Mouse (Mus musculus) myocyte (in vitro differentiated cells): ENCODE measurements around the gene Hnrnpr. TPM values are rescaled to one million over a fixed set of nuclear protein-coding genes. Genes with fewer than 3 reads are reported as not detected.

Experiments
- H3K27me3 ChIP-seq: one replicate; pipeline ENCODE4 v1.6.1; 2011; ENCODE audit not compliant: control insufficient read depth, insufficient read depth, insufficient read length
- H3K36me3 ChIP-seq: one replicate; pipeline ENCODE4 v1.6.1; 2011; ENCODE audit not compliant: control insufficient read depth, insufficient read depth
- H3K4me2 ChIP-seq: one replicate; pipeline ENCODE4 v1.6.1; 2011; ENCODE audit warnings: low read depth, control low read depth
- H3K4me3 ChIP-seq: one replicate; pipeline ENCODE4 v1.5.1; 2011; ENCODE audit warnings: mild to moderate bottlenecking, control low read depth, moderate library complexity
- H3K79me2 ChIP-seq: one replicate; pipeline ENCODE4 v1.6.1; 2011; ENCODE audit not compliant: control insufficient read depth, insufficient read depth
- H3ac ChIP-seq: one replicate; pipeline ENCODE4 v1.6.1; 2011; ENCODE audit not compliant: control insufficient read depth, insufficient read length
- CEBPB ChIP-seq: IDR thresholded peaks from 2 replicates; pipeline ENCODE4 v1.6.1; 2011; ENCODE audit warnings: mild to moderate bottlenecking, moderate library complexity; ENCODE audit not compliant: poor library complexity, insufficient read depth, severe bottlenecking
- E2F4 ChIP-seq: IDR thresholded peaks from one replicate; pipeline ENCODE4 v1.6.1; 2011; ENCODE audit warnings: mild to moderate bottlenecking, control low read depth, moderate library complexity; ENCODE audit not compliant: insufficient read depth
- MAX ChIP-seq: IDR thresholded peaks from one replicate; pipeline ENCODE4 v1.6.1; 2011; ENCODE audit warnings: low read depth, mild to moderate bottlenecking, control low read depth
- MYOD1 ChIP-seq, 3 experiments: IDR thresholded peaks; one replicate each; pipeline ENCODE4 v1.6.1; 2011; ENCODE audit warnings: control low read depth in 2 of 3, low read depth in 2 of 3, mild to moderate bottlenecking in 2 of 3, moderate library complexity in 1 of 3; ENCODE audit not compliant: insufficient read length in 2 of 3, control insufficient read depth in 1 of 3
- MYOG ChIP-seq, 3 experiments: IDR thresholded peaks; one replicate each; pipeline ENCODE4 v1.6.1; 2011; ENCODE audit warnings: control low read depth in 2 of 3, low read depth in 2 of 3, mild to moderate bottlenecking in 2 of 3; ENCODE audit not compliant: insufficient read length in 2 of 3, control insufficient read depth in 1 of 3, insufficient read depth in 1 of 3
- POLR2A ChIP-seq: IDR thresholded peaks from one replicate; pipeline ENCODE4 v1.6.1; 2011; ENCODE audit warnings: low read depth, mild to moderate bottlenecking, control low read depth, moderate library complexity; ENCODE audit not compliant: insufficient read length
- POLR2AphosphoS2 ChIP-seq: IDR thresholded peaks from one replicate; pipeline ENCODE4 v1.6.1; 2011; ENCODE audit warnings: low read depth, control low read depth; ENCODE audit not compliant: insufficient read length
- REST ChIP-seq: IDR thresholded peaks from one replicate; pipeline ENCODE4 v1.6.1; 2011; ENCODE audit warnings: mild to moderate bottlenecking, control low read depth, moderate library complexity; ENCODE audit not compliant: insufficient read depth, insufficient read length
- SRF ChIP-seq: IDR thresholded peaks from one replicate; pipeline ENCODE4 v1.6.1; 2011; ENCODE audit warnings: low read depth; ENCODE audit not compliant: control insufficient read depth, insufficient read length
- TCF12 ChIP-seq: IDR thresholded peaks from one replicate; pipeline ENCODE4 v1.6.1; 2011; ENCODE audit warnings: mild to moderate bottlenecking, control low read depth; ENCODE audit not compliant: poor library complexity, insufficient read depth, severe bottlenecking
- TCF3 ChIP-seq: IDR thresholded peaks from one replicate; pipeline ENCODE4 v1.6.1; 2011; ENCODE audit warnings: low read depth, control low read depth; ENCODE audit not compliant: insufficient read length
- USF1 ChIP-seq: IDR thresholded peaks from one replicate; pipeline ENCODE4 v1.6.1; 2011; ENCODE audit warnings: low read depth, mild to moderate bottlenecking, control low read depth, moderate library complexity
- polyA plus RNA-seq: library from polyadenylated mRNA; unstranded; fragments of >200 nt; fragmentation: generic; extraction: Trizol; gene quantifications from one replicate; pipeline ENCODE4 v1.2.1, GENCODE M21; 2012; ENCODE audit warnings: missing spikeins

Hnrnpr gene
- polyA plus RNA-seq = 25.1 TPM

DNA sequence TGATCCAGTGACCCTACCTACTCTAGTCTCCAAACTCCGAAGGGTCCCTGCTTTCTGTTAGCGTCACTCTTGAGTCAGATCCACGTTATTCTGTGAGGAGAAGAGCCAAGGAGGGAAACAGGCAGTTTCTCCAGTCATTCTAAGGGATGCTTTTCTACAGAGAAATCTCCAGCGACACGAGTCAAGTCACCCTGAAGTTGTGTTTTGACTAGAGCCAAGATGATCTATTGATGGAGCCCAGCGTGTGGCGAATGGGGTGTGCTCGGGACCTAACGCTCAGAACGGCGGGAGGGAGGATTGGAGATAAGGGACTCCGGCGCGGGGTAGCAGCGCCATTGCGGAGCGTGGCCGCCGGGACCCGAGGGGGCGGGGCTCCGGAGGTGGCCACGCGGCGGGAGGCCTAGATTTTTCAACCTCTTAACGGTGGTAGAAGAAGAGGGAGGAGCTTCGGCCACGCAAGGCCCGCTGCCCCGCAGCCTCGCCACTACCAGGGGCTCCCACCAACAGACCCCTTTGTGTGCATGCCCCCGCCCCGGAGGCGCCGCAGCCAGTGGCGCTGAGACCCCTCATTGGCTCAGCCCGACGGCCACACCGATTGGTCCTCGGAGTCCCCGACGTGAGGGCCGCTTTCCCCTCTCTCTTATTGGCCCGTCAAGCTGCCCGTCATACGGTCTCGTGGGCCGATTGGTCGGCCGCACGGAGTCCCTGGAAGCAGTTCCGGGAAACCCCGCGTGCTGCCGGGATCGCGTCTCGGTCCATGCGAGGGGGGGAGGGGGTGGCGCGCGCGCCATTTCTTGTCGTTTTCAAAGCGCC lies at the start of gene Hnrnpr:
TSS of gene Hnrnpr (plus strand) at position 714 of the 813 bp plus-strand sequence.
- TF ChIP-seq MYOG (IDR thresholded peaks at IDR 0.05; ENCODE audit: control insufficient read depth in 1 of 3, insufficient read depth in 1 of 3, insufficient read length in 2 of 3, low read depth in 2 of 3) (no peak), POLR2A (peak; percentile 76), MYOD1 (IDR thresholded peaks at IDR 0.05; ENCODE audit: control insufficient read depth in 1 of 3, insufficient read length in 2 of 3, low read depth in 2 of 3) (no peak), TCF3 (no peak), SRF (peak; percentile 54), E2F4 (peak; percentile 71), POLR2AphosphoS2 (peak; percentile 59), REST (no peak), CEBPB (no peak), USF1 (no peak), MAX (peak; percentile 63), TCF12 (no peak)
- H3K4me2 ChIP-seq = peak within 1 kb of the TSS; percentile 91

DNA sequence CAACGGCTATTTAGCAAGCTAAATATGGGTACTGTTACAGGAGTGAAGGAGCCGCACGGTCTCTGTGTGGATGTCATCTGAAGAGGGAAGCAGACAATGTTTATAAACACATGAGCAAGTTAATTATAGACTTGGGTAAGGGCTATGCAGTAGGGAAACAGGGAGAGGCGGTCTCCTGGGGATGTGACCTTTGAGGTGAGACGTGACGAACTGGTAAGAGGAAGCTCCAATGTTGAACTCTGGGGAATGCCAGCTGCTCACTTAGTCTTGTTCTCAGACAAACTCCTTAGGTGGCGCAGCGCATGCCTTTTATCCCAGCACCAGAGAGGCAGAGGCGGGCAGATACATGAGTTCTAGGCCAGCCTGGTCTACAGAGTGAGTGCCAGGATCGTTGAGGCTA lies 48.8 kb upstream of the Hnrnpr start:
- H3K79me2 ChIP-seq = no peaks in the 10 kb centered on the region
- no peak overlapping the region for H3ac ChIP-seq
- no peak overlapping the region for H3K4me2 ChIP-seq
- no peaks in the 10 kb centered on the region for H3K27me3 ChIP-seq
- H3K36me3 ChIP-seq = no peaks in the 10 kb centered on the region
- no peak for TF ChIP-seq MAX
- no peak for TF ChIP-seq POLR2AphosphoS2
- TF ChIP-seq TCF3 = no peak
- no peak for TF ChIP-seq TCF12
- TF ChIP-seq SRF = no peak
- TF ChIP-seq USF1 = no peak
- TF ChIP-seq MYOD1 (IDR thresholded peaks at IDR 0.05; ENCODE audit: control insufficient read depth in 1 of 3, insufficient read length in 2 of 3, low read depth in 2 of 3) = no peak
- TF ChIP-seq POLR2A = no peak
- no peak for TF ChIP-seq E2F4
- H3K4me3 ChIP-seq = no peak overlapping the region

More for the DNA sequence above, at the start of gene Hnrnpr:
- peak within 1 kb of the TSS; percentile 74 for H3ac ChIP-seq
- peak within 1 kb of the TSS; percentile 60 for H3K4me3 ChIP-seq
- peaks cover 5% of the 10 kb centered on the region for H3K36me3 ChIP-seq
- peaks cover 42% of the 10 kb centered on the region for H3K79me2 ChIP-seq
- no peaks in the 10 kb centered on the region for H3K27me3 ChIP-seq

DNA sequence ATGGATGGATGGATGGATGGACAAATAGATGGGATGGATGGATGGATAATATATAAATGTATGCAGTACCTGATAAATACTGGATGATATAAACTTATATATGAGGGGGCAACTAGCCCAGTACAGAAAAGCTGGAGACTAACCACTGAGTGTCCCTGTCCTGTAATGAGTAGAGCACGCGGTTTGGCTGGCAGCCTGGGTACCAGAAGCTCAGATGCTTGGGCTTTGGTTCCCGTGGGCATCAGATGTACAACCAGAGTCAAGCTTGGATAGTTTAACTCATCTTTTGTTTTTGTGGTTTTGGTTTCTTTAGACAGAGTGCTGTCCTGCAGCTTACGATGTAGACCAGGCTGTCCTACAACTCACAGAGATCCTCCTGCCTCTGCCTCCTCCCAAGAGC lies 47.2 kb upstream of the Hnrnpr start:
- Histone ChIP-seq H3K36me3 (no peaks in the 10 kb centered on the region), H3K79me2 (no peaks in the 10 kb centered on the region), H3K4me3 (no peak overlapping the region), H3ac (no peak overlapping the region), H3K4me2 (no peak overlapping the region), H3K27me3 (no peaks in the 10 kb centered on the region)
- TF ChIP-seq TCF3 (no peak), TCF12 (no peak), POLR2A (no peak), MYOD1 (IDR thresholded peaks at IDR 0.05; ENCODE audit: control insufficient read depth in 1 of 3, insufficient read length in 2 of 3, low read depth in 2 of 3) (no peak), CEBPB (no peak), E2F4 (no peak), USF1 (no peak), SRF (no peak), MAX (no peak), REST (no peak), MYOG (IDR thresholded peaks at IDR 0.05; ENCODE audit: control insufficient read depth in 1 of 3, insufficient read depth in 1 of 3, insufficient read length in 2 of 3, low read depth in 2 of 3) (no peak), POLR2AphosphoS2 (no peak)

DNA sequence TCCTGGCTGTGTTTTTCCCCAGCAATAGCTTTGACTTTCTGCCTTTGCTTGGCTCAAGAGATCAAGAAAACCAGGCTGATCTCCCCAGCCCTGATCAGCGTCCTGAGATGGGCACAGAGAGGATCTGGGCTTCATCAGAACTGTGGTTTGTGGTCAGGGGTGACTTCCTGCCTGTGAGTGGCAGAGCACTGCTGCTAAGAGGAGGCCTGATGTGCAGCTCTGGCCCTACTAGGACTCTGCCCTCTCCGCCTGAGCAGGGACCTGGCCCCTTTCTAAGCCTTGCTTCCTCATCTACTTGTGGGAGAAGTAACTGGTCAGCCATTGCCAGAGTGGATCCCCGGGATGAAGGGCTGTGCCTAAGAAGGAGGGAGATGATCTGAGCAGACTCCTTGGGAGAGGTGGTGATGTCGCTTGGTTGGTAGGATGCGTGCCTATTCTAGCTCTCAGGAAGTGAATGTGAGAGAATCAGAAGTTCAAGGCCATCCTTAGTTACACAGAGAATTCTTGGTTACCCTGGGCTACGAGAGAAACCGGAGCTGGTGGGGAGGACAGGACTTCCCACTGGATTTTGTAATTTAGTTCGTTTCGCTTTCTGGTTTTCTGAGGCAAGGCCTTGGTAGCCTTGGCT lies 43.9 kb upstream of the Hnrnpr start:
- Histone ChIP-seq H3K79me2 (no peaks in the 10 kb centered on the region), H3K4me3 (no peak overlapping the region), H3ac (no peak overlapping the region), H3K4me2 (no peak overlapping the region), H3K36me3 (no peaks in the 10 kb centered on the region), H3K27me3 (no peaks in the 10 kb centered on the region)
- TF ChIP-seq POLR2AphosphoS2 = no peak

DNA sequence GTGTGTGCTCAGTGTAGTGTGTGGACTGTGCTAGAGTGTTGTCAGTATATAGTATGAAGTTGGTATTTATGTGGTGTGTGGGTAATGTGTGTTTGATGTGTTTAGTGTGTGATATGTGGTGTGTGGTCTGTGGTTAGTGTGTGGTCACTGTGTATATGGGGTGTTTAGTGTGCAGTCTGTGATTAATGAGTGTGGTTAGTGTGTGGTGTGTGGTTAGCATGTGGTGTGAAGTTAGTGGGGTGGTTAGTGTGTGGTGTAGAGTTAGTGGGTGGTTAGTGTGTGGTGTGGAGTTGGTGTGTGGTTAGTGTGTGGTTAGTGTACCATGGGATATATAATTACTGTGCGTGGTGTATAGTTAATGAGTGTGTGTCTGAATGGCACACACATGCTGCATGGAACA lies 41.8 kb upstream of the Hnrnpr start:
- no peaks in the 10 kb centered on the region for H3K36me3 ChIP-seq
- no peaks in the 10 kb centered on the region for H3K27me3 ChIP-seq
- H3K4me2 ChIP-seq = no peak overlapping the region
- TF ChIP-seq MAX = no peak
- no peak overlapping the region for H3K4me3 ChIP-seq
- no peak overlapping the region for H3ac ChIP-seq
- no peaks in the 10 kb centered on the region for H3K79me2 ChIP-seq
